ENCODE assay signal across 10 mouse cellular contexts in the genomic region with DNA sequence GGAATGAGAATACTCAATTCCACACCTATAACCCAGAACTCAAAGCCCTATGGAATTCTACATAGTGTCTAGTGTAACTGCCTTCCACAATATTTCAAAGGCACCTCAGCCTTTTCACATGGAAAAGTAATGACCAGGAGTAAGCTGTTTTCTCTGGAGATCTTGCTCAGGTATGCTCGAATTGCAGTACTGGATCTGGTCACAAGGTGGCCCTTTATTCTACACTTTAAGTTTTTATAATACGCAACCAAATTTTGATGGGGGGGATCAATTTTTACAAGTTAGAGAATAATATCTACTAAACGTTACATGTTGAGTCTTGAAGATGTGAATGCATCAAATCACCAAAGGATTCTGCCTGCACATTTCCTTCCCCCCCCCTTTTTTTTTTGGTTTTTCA. TPM values are rescaled to one million over a fixed set of nuclear protein-coding genes. Genes with fewer than 3 reads are reported as not detected.
A peak's percentile ranks its signal among the peaks of the same experiment; 100 is the strongest.
DNase-seq lines count a peak whose midpoint lies in the region; ATAC-seq and TF ChIP-seq lines count a peak whose summit lies in the region.
"Had no signal": no experiment of that assay in that cellular context is flagged by ENCODE, and none has a peak within 500 bp of the region (broad histone marks: within the 10 kb centered on the region; RNA-seq: fewer than 3 reads in every experiment).

No protein-coding gene starts in this region.

- intact Hi-C loops in gastrocnemius, adult 2 months (cut with DNase I) = loop anchor here (1.0 kb wide), 1 partner anchor 83 kb away; no protein-coding TSS in a partner anchor
- intact Hi-C loops in gastrocnemius, postnatal 14 days (cut with DNase I; ENCODE audit: low total_unique reads) = loop anchor here (2.0 kb wide), 1 partner anchor 67 kb away; no protein-coding TSS in a partner anchor
- intact Hi-C loops in heart, postnatal 36 days (cut with DNase I) = loop anchor here (1.0 to 5.0 kb wide), 2 partner anchors 66 to 84 kb away; no protein-coding TSS in a partner anchor

- H3K9me3 ChIP-seq in midbrain, embryonic 14.5 days (ENCODE audit: control insufficient read depth, low read length) = no peaks in the 10 kb centered on the region
- H3K9me3 ChIP-seq in midbrain, embryonic 15.5 days = no peaks in the 10 kb centered on the region
- H3K9me3 ChIP-seq: heart, embryonic 15.5 days had no signal

- no peak overlapping the region for H3K9ac ChIP-seq in midbrain, embryonic 14.5 days (replicated peaks; ENCODE audit: low read length)
- no peak overlapping the region for H3K9ac ChIP-seq in midbrain, embryonic 15.5 days
- H3K9ac ChIP-seq: heart, embryonic 15.5 days had no signal

- no peak overlapping the region for H3K4me2 ChIP-seq in midbrain, embryonic 14.5 days (ENCODE audit: low read length)
- no peak overlapping the region for H3K4me2 ChIP-seq in midbrain, embryonic 15.5 days
- H3K4me2 ChIP-seq: heart, embryonic 15.5 days had no signal

- DNase-seq in gastrocnemius, adult 2 months = no peak
- no peak for DNase-seq in gastrocnemius, postnatal 14 days
- peak; percentile 80 for DNase-seq in midbrain, embryonic 14.5 days
- peak; percentile 65 for DNase-seq in NIH3T3 (ENCODE audit: low read depth)
- peak; percentile 22 to 56 for DNase-seq in heart, postnatal 36 days
- peak; percentile 61 for DNase-seq in retina, embryonic 14.5 days (ENCODE audit: low spot score)
- DNase-seq in spleen, adult 12 weeks (ENCODE audit: low spot score) = no peak

- no peak overlapping the region for H3K27ac ChIP-seq in gastrocnemius, adult 2 months
- no peak overlapping the region for H3K27ac ChIP-seq in midbrain, embryonic 14.5 days (replicated peaks; ENCODE audit: low read depth, low read length)
- no peak overlapping the region for H3K27ac ChIP-seq in midbrain, embryonic 15.5 days
- H3K27ac ChIP-seq: heart, embryonic 15.5 days had no signal

- H3K36me3 ChIP-seq in midbrain, embryonic 14.5 days (ENCODE audit: control insufficient read depth, insufficient read depth, low read length) = no peaks in the 10 kb centered on the region
- no peaks in the 10 kb centered on the region for H3K36me3 ChIP-seq in midbrain, embryonic 15.5 days (replicated peaks)
- H3K36me3 ChIP-seq: heart, embryonic 15.5 days had no signal

- peak; percentile 68 for TF ChIP-seq CTCF in gastrocnemius, adult 2 months (IDR thresholded peaks at IDR 0.05)

- no peak overlapping the region for H3K4me3 ChIP-seq in gastrocnemius, adult 2 months
- H3K4me3 ChIP-seq in midbrain, embryonic 14.5 days (replicated peaks; ENCODE audit: low read depth, low read length) = no peak overlapping the region
- no peak overlapping the region for H3K4me3 ChIP-seq in midbrain, embryonic 15.5 days
- H3K4me3 ChIP-seq: heart, embryonic 15.5 days had no signal

- no peaks in the 10 kb centered on the region for H3K27me3 ChIP-seq in midbrain, embryonic 14.5 days (ENCODE audit: control insufficient read depth, insufficient read depth, low read length)
- H3K27me3 ChIP-seq in midbrain, embryonic 15.5 days (replicated peaks) = no peaks in the 10 kb centered on the region
- H3K27me3 ChIP-seq: heart, embryonic 15.5 days had no signal

- no peaks in the 10 kb centered on the region for H3K4me1 ChIP-seq in midbrain, embryonic 14.5 days (ENCODE audit: control insufficient read depth, insufficient read depth, low read length)
- no peaks in the 10 kb centered on the region for H3K4me1 ChIP-seq in midbrain, embryonic 15.5 days
- H3K4me1 ChIP-seq: heart, embryonic 15.5 days had no signal

- 54% methylated on average over 3 of the region's 3 CpGs for WGBS in midbrain, embryonic 14.5 days
- WGBS in midbrain, embryonic 15.5 days = 53% methylated on average over 3 of the region's 3 CpGs

- no peak for ATAC-seq in midbrain, embryonic 14.5 days (ENCODE audit: low FRiP score, low TSS enrichment)
- ATAC-seq in midbrain, embryonic 15.5 days (replicated peaks) = no peak

RNA-seq across cellular contexts. Expression of a gene that starts 6.8 kb away (rescaled TPM):
- total RNA-seq in gastrocnemius, adult 2 months (2021) = 10 to 100 TPM; 18.4 to 30.3 TPM
- total RNA-seq in gastrocnemius, postnatal 14 days (2021) = 10 to 100 TPM; 39.3 to 48.0 TPM
- polyA plus RNA-seq in midbrain, embryonic 14.5 days (2014; fragmentation: Nextera tagmentation; extraction: Ambion mirVana) = 319 and 320 TPM in 2 replicates
- polyA plus RNA-seq in midbrain, embryonic 15.5 days (2015; fragmentation: Nextera tagmentation; extraction: Ambion mirVana) = 248 and 258 TPM in 2 replicates
- total RNA-seq in heart, postnatal 36 days (2021) = 10 to 100 TPM; 26.8 to 32.9 TPM

RNA-seq across cellular contexts. Expression of a gene that starts 22.8 kb away (rescaled TPM):
- total RNA-seq in gastrocnemius, adult 2 months (2021) = 10 to 100 TPM; 13.9 to 15.0 TPM
- total RNA-seq in gastrocnemius, postnatal 14 days (2021) = 10 to 100 TPM; 12.0 to 17.3 TPM
- polyA plus RNA-seq in midbrain, embryonic 14.5 days (2014; fragmentation: Nextera tagmentation; extraction: Ambion mirVana) = 195 and 260 TPM in 2 replicates
- 272 and 277 TPM in 2 replicates for polyA plus RNA-seq in midbrain, embryonic 15.5 days (2015; fragmentation: Nextera tagmentation; extraction: Ambion mirVana)
- total RNA-seq in heart, postnatal 36 days (2021) = 1 to 10 TPM; 2.7 to 3.1 TPM

RNA-seq across cellular contexts. Expression of a gene that starts 23.5 kb away (rescaled TPM):
- total RNA-seq in gastrocnemius, adult 2 months (2021) = 10 to 100 TPM; 15.6 to 47.9 TPM
- total RNA-seq in gastrocnemius, postnatal 14 days (2021) = 100 to 1,000 TPM; 288 to 478 TPM
- 1.8 and 1.9 TPM in 2 replicates for polyA plus RNA-seq in midbrain, embryonic 14.5 days (2014; fragmentation: Nextera tagmentation; extraction: Ambion mirVana)
- 2.7 and 3.2 TPM in 2 replicates for polyA plus RNA-seq in midbrain, embryonic 15.5 days (2015; fragmentation: Nextera tagmentation; extraction: Ambion mirVana)
- total RNA-seq in heart, postnatal 36 days (2021) = 1 to 10 TPM in 1 of 2 experiments, not detected in 1; 1.1 TPM
- total RNA-seq: adrenal gland, adult 18-20 months had no signal

RNA-seq across cellular contexts. Expression of a gene that starts 31.9 kb away (rescaled TPM):
- total RNA-seq in gastrocnemius, adult 2 months (2021) = 1 to 10 TPM; 2.7 to 4.3 TPM
- total RNA-seq in gastrocnemius, postnatal 14 days (2021) = 10 to 100 TPM; 10.1 to 15.4 TPM
- 670 and 741 TPM in 2 replicates for polyA plus RNA-seq in midbrain, embryonic 14.5 days (2014; fragmentation: Nextera tagmentation; extraction: Ambion mirVana)
- 659 and 684 TPM in 2 replicates for polyA plus RNA-seq in midbrain, embryonic 15.5 days (2015; fragmentation: Nextera tagmentation; extraction: Ambion mirVana)
- total RNA-seq in heart, postnatal 36 days (2021) = 10 to 100 TPM in 1 of 2 experiments, 1 to 10 TPM in 1; 8.3 to 15.1 TPM

RNA-seq across cellular contexts. Expression of a gene that starts 34.4 kb away (rescaled TPM):
- 10 to 100 TPM; 19.8 to 29.3 TPM for total RNA-seq in gastrocnemius, adult 2 months (2021)
- 10 to 100 TPM; 60.8 to 74.0 TPM for total RNA-seq in gastrocnemius, postnatal 14 days (2021)
- polyA plus RNA-seq in midbrain, embryonic 14.5 days (2014; fragmentation: Nextera tagmentation; extraction: Ambion mirVana) = 8.0 and 17.2 TPM in 2 replicates
- 33.3 TPM in 2 replicates for polyA plus RNA-seq in midbrain, embryonic 15.5 days (2015; fragmentation: Nextera tagmentation; extraction: Ambion mirVana)
- total RNA-seq in heart, postnatal 36 days (2021) = under 1 TPM in 1 of 2 experiments, not detected in 1; 0.58 TPM

Comparison
In these comparisons a context has a peak if more than half of its experiments do, and no peak if none do; other contexts are left out.
1. DNase-seq: peak in midbrain, embryonic 14.5 days (single experiment), NIH3T3 (single experiment), heart, postnatal 36 days (2 of 2) and retina, embryonic 14.5 days (single experiment); none in gastrocnemius, adult 2 months (single experiment), gastrocnemius, postnatal 14 days (single experiment) and spleen, adult 12 weeks (single experiment).
2. RNA of a gene that starts 23.5 kb away (total RNA-seq): 288 to 478 TPM in gastrocnemius, postnatal 14 days and 15.6 to 47.9 TPM in gastrocnemius, adult 2 months; 1.1 TPM in heart, postnatal 36 days; every median in the first group is over 4 times any median in the second.